Mouse (Mus musculus) ES-E14 (cell line): Measurements from ENCODE around the gene Ppil6. TPM values are rescaled to one million over a fixed set of nuclear protein-coding genes. Genes with fewer than 3 reads are reported as not detected.

Experiments used
- DNase-seq: peaks from one replicate; pipeline ENCODE4 v3.0.0-alpha.2; 2013; ENCODE audit warnings: low read depth, low spot score
- H3K27ac ChIP-seq: 2 replicates; pipeline ENCODE4 v1.5.1; 2012; ENCODE audit warnings: low read depth, mild to moderate bottlenecking, low read length, moderate library complexity, mixed read lengths; ENCODE audit not compliant: poor library complexity, insufficient read depth, severe bottlenecking
- H3K36me3 ChIP-seq: 2 replicates; pipeline ENCODE4 v1.6.1; 2012; ENCODE audit warnings: mild to moderate bottlenecking, low read length, moderate library complexity, mixed read lengths; ENCODE audit not compliant: control insufficient read depth, poor library complexity, insufficient read depth, severe bottlenecking
- H3K4me1 ChIP-seq, 2 experiments: fragments of 150-350 bp in 1 of 2; sonication (generic) in 1 of 2; 2 replicates each; pipeline ENCODE4 v1.6.1; 2012; ENCODE audit warnings: low read length in 2 of 2, mild to moderate bottlenecking in 1 of 2, mixed read lengths in 1 of 2; ENCODE audit not compliant: control insufficient read depth in 2 of 2, insufficient read depth in 2 of 2, poor library complexity in 1 of 2
- H3K4me3 ChIP-seq, 2 experiments: fragments of 150-350 bp in 1 of 2; sonication (generic) in 1 of 2; 2 replicates each; pipeline ENCODE4 v1.5.1; 2012; ENCODE audit warnings: low read length in 2 of 2, low read depth in 1 of 2, mild to moderate bottlenecking in 1 of 2, mixed read lengths in 1 of 2; ENCODE audit not compliant: insufficient read depth in 1 of 2, poor library complexity in 1 of 2, severe bottlenecking in 1 of 2
- H3K9ac ChIP-seq: 2 replicates; pipeline ENCODE4 v1.6.1; 2012; ENCODE audit warnings: low read depth, mild to moderate bottlenecking, low read length, mixed read lengths; ENCODE audit not compliant: poor library complexity, insufficient read depth, severe bottlenecking
- H3K9me3 ChIP-seq: fragments of 150-350 bp; sonication (generic); 2 replicates; pipeline ENCODE4 v1.6.1; 2012; ENCODE audit warnings: low read depth, mild to moderate bottlenecking, low read length; ENCODE audit not compliant: control insufficient read depth, insufficient read depth
- CHD2 ChIP-seq: IDR thresholded peaks from 2 replicates; pipeline ENCODE4 v1.6.1; 2014; ENCODE audit warnings: mild to moderate bottlenecking, low read depth, low read length, inconsistent platforms
- HCFC1 ChIP-seq: IDR thresholded peaks from 2 replicates; pipeline ENCODE4 v1.6.1; 2012; ENCODE audit warnings: low read length, inconsistent platforms, borderline replicate concordance; ENCODE audit not compliant: insufficient read depth
- MAFK ChIP-seq: IDR thresholded peaks from 2 replicates; pipeline ENCODE4 v1.6.1; 2014; ENCODE audit warnings: mild to moderate bottlenecking, low read depth, low read length, inconsistent platforms; ENCODE audit not compliant: insufficient read depth
- ZC3H11A ChIP-seq: IDR thresholded peaks from 2 replicates; pipeline ENCODE4 v1.6.1; 2012; ENCODE audit warnings: low read depth, mild to moderate bottlenecking, inconsistent platforms, low read length, borderline replicate concordance
- ZNF384 ChIP-seq: IDR thresholded peaks from 2 replicates; pipeline ENCODE4 v1.6.1; 2012; ENCODE audit warnings: low read depth, low read length, inconsistent platforms
- in situ Hi-C, 2 experiments: fragments of 600-800 bp; cut with MboI; formaldehyde crosslinking; loops; one replicate each; pipeline ENCODE4 v1.15.1; 2025; ENCODE audit warnings: low sequenced_read_pairs in 2 of 2, inconsistent platforms in 1 of 2; ENCODE audit not compliant: unreplicated experiment in 2 of 2
- total RNA-seq: library from RNA; depleted of rRNA; stranded (reverse); fragments of 300-350 nt; gene quantifications from 2 replicates; pipeline ENCODE4 v1.2.3, GENCODE M21; 2012

Gene Ppil6
- total RNA-seq, 1 experiment: not detected

- H3K4me3 ChIP-seq: peak overlapping the region; percentile 64 to 97
- DNase-seq: no peak
These were observed 13.3 kb upstream of the Ppil6 start for GRCm38 (mm10) chr10:41477018-41477277.

GRCm38 (mm10) chr10:41477278-41478181, 12.7 kb upstream of the Ppil6 start:
- Histone ChIP-seq H3K9me3 (no peaks in the 10 kb centered on the region), H3K27ac (peak overlapping the region; percentile 37), H3K36me3 (peaks cover 4% of the 10 kb centered on the region; the same call in 1 of the 2 replicates), H3K4me3 (peak overlapping the region; percentile 64 to 97), H3K9ac (peak overlapping the region; percentile 40; the same call in 1 of the 2 replicates), H3K4me1 (peaks cover 2 to 28% of the 10 kb centered on the region in 2 experiments)
- TF ChIP-seq HCFC1 (no peak), CHD2 (no peak), ZC3H11A (no peak), ZNF384 (no peak), MAFK (no peak)
- DNase-seq: peak; percentile 60
- in situ Hi-C loops: no loop called here

More at GRCm38 (mm10) chr10:41477018-41477277, 13.3 kb upstream of the Ppil6 start:
- in situ Hi-C loops: no loop called here
- no peak for TF ChIP-seq ZC3H11A
- no peak for TF ChIP-seq HCFC1
- TF ChIP-seq CHD2: no peak
- TF ChIP-seq ZNF384: no peak
- no peak for TF ChIP-seq MAFK
- H3K9ac ChIP-seq: peak overlapping the region; percentile 40; the same call in 1 of the 2 replicates
- H3K9me3 ChIP-seq: no peaks in the 10 kb centered on the region
- peaks cover 2 to 27% of the 10 kb centered on the region in 2 experiments for H3K4me1 ChIP-seq
- peak overlapping the region; percentile 37 for H3K27ac ChIP-seq
- H3K36me3 ChIP-seq: peaks cover under 1% of the 10 kb centered on the region; the same call in 1 of the 2 replicates

GRCm38 (mm10) chr10:41479961-41480360, 10.3 kb upstream of the Ppil6 start:
- in situ Hi-C loops: no loop called here
- DNase-seq: no peak
- no peak overlapping the region for H3K27ac ChIP-seq
- H3K36me3 ChIP-seq: peaks cover 14% of the 10 kb centered on the region; the same call in 1 of the 2 replicates
- no peak overlapping the region for H3K9ac ChIP-seq
- peaks cover 0 to 19% of the 10 kb centered on the region in 2 experiments; a peak in 1 of 4 replicates for H3K4me1 ChIP-seq
- H3K4me3 ChIP-seq: no peak overlapping the region
- TF ChIP-seq MAFK (no peak), ZNF384 (no peak), HCFC1 (no peak), CHD2 (no peak), ZC3H11A (no peak)
- no peaks in the 10 kb centered on the region for H3K9me3 ChIP-seq

- Histone ChIP-seq H3K4me1 (peaks cover 0 to 19% of the 10 kb centered on the region in 2 experiments; a peak in 1 of 4 replicates), H3K9me3 (no peaks in the 10 kb centered on the region), H3K9ac (peak overlapping the region; percentile 34; the same call in 1 of the 2 replicates), H3K27ac (no peak overlapping the region), H3K36me3 (peaks cover 20% of the 10 kb centered on the region; the same call in 1 of the 2 replicates), H3K4me3 (peak overlapping the region; percentile 52 to 59; a peak in 3 of 4 replicates)
- no peak for DNase-seq
- TF ChIP-seq MAFK (no peak), HCFC1 (no peak), ZNF384 (no peak), CHD2 (no peak), ZC3H11A (no peak)
- in situ Hi-C loops: no loop called here
These were observed 9.0 kb upstream of the Ppil6 start for GRCm38 (mm10) chr10:41480938-41481880.
